Mouse (Mus musculus) gonadal fat pad, adult 2 months (tissue): ENCODE measurements at regions not wholly inside any gene's neighbourhood (a gene's known extent, or its start where the extent isn't known, plus 50 kb on each side); places are given as distances from the start of the nearest gene placed in this dataset.

Experiments
- DNase-seq: peaks from one replicate; pipeline ENCODE4 v3.0.0-alpha.2; 2012; ENCODE audit warnings: low read depth

DNA sequence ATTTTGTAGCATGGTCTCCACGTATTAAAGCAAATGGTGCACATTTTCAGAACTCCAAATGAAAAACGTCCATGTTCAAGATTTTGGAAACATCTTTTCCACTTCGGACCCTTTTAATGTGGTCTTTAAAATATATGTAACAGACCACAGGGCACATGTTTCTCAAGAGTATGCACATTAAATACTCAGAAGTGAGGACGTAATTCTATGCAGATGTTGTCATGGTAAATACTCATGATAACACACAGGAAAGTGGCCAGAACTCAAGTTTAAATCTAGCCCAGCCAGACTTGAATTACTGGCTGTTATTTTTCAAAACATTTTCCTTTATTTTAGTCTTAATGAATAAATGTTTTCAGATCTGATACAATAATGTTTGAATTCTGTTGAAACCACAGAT lies 719.7 kb downstream of the Ttll7 start:
- DNase-seq = no peak

DNA sequence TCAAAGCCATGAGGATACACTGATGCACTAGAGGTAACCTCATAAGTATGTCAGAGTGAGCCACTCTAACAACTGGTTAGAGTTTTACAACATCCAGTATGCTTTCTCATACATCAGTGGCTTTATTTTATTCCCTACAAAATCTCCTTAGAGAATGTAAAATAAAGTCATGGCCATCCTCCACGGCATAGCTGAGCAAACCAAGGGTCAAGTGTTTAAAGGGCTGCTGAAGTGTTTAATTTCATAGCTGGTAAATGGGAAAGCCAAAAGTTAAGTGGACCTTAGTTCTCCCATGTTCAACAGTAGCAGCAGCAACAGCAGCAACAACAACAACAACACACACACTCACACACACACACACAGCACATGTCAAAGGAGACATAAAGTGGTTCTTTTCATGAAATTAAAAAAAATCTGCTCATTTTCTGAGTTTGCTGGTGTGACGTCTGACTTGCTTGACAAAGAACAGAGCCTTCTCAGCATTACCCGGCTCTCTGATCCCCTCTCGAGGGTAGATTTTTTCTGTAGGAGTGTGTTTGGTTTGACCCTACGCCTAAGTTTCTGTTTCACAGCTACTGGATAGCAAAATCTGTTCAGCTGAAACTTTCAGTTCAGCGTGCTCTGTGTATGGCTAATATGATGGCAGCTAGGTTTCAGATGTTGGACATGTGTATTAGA lies 693.3 kb downstream of the Ttll7 start:
- DNase-seq = no peak

DNA sequence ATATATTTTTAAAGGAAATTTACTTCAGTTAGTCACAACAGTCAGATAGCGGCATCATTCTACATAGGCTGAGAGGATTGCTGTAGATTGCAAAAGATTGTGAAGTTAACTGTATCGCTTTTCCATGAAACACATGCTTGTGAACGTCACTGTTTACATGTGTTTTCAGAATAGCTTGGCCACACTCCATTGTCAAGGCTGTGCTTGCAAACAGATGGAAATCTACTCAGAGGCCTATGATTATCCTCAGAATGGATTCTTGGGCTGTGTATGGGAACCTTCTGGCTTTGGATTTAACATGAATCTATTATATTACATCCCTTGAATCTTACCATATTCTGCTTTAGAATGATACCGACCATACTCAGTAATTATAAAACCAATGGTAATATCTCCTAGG lies 690.1 kb downstream of the Ttll7 start:
- no peak for DNase-seq

DNA sequence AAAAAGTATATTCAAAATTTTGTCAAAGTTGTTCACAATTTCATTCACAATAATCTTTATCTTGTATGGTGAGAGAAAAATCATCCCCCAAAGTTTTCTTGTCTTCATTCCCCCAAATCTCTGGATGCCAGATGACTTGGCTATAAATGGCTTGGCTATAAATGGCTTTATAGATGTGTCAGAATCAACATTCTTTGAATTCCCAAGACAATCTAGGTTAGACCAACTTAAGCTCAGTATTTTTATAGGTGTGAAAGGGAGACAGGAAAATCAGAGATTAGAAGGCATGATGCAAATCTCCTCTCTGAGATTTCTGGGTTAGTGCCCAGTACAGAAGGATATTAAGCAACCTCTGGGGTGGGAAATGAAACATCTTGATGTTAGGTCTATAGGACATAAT lies 685.4 kb downstream of the Ttll7 start:
- no peak for DNase-seq

DNA sequence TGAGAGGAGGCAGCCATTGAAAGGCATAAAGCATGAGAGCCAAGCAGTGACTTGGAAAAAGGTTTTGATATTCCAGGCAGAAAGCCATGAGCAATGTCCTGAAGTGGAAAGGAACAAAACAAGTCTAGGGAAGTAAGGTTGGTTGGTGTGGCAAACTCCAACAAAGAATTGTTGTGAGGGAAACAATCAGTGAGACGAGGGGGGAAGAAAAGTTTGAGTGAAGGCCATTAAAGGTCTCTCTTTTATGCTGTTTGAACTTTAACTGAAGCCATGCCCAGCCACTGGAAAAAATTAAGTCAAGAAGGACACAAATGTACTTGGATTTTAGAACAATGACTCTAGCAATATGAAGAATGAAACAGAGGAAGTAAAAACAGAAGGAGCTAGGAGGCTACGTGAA lies 680.0 kb downstream of the Ttll7 start:
- DNase-seq = no peak

DNA sequence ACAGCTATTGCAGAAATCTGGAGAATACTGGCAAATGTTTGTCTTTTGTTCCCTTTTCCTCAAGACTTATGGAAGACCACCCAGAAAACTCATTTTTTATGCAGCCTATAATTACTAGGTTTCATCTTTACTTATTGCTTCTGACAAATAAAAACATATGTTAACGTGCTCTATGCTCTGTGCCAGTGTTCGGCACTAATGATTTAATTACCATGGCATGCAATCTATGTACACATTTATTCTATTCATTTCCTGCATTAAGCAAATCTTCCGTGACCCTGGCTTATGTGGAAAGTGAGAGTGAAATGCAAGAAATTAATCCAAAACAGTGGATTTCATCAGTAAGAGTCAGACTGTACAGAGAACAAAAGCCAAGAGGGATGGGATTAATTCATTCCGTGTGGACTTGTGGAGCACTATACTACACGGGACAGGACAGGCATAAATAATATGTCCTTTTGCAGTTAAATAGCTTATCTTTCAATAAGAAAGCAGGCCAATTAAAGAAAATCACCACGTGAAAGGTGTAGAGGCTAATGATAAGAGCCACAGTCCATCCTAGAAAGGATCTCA lies 679.5 kb downstream of the Ttll7 start:
- no peak for DNase-seq
